Mouse (Mus musculus) hindbrain, embryonic 13.5 days (tissue): ENCODE measurements around the gene Atp7b. TPM values are rescaled to one million over a fixed set of nuclear protein-coding genes. Genes with fewer than 3 reads are reported as not detected.

ENCODE experiments used
- ATAC-seq: fragments of 200-750 bp; cut with Nextera tagmentation; 2 replicates; pipeline ENCODE4 v1.8.0; 2017; ENCODE audit warnings: moderate TSS enrichment; ENCODE audit not compliant: low FRiP score
- H3K27ac ChIP-seq: fragments of 300-500 bp; sonication (generic); 2 replicates; pipeline ENCODE4 v1.5.1; 2015; ENCODE audit warnings: inconsistent platforms, mild to moderate bottlenecking, moderate library complexity
- H3K27me3 ChIP-seq: fragments of 300-500 bp; sonication (generic); 2 replicates; pipeline ENCODE4 v1.6.1; 2015; ENCODE audit warnings: mild to moderate bottlenecking, inconsistent platforms
- H3K36me3 ChIP-seq: fragments of 300-500 bp; sonication (generic); 2 replicates; pipeline ENCODE4 v1.6.1; 2015; ENCODE audit warnings: mild to moderate bottlenecking, inconsistent platforms
- H3K4me1 ChIP-seq: fragments of 300-500 bp; sonication (generic); replicated peaks from 2 replicates; pipeline ENCODE4 v1.6.1; 2015; ENCODE audit warnings: inconsistent platforms
- H3K4me2 ChIP-seq: fragments of 300-500 bp; sonication (generic); 2 replicates; pipeline ENCODE4 v1.6.1; 2015; ENCODE audit warnings: inconsistent platforms, mild to moderate bottlenecking, moderate library complexity
- H3K4me3 ChIP-seq: fragments of 300-500 bp; sonication (generic); 2 replicates; pipeline ENCODE4 v1.5.1; 2015; ENCODE audit warnings: mild to moderate bottlenecking, inconsistent platforms
- H3K9ac ChIP-seq: fragments of 300-500 bp; sonication (generic); 2 replicates; pipeline ENCODE4 v1.6.1; 2015; ENCODE audit warnings: mild to moderate bottlenecking, inconsistent platforms
- H3K9me3 ChIP-seq: fragments of 300-500 bp; sonication (generic); 2 replicates; pipeline ENCODE4 v1.6.1; 2016; ENCODE audit warnings: inconsistent platforms
- WGBS: fragments of 180-500 bp; shearing (Covaris S2); methylation state at CpG from one replicate; pipeline ENCODE4 v1.1.7; 2015; 5-methylcytosine and 5-hydroxymethylcytosine counted together
- polyA plus RNA-seq: library from polyadenylated mRNA; unstranded; fragments of >200 nt; fragmentation: Nextera tagmentation; extraction: Ambion mirVana; gene quantifications from 2 replicates; pipeline ENCODE4 v1.2.1, GENCODE M21; 2015

Gene Atp7b
- polyA plus RNA-seq, 1 experiment from 2014 or later: 1.6 TPM

DNA sequence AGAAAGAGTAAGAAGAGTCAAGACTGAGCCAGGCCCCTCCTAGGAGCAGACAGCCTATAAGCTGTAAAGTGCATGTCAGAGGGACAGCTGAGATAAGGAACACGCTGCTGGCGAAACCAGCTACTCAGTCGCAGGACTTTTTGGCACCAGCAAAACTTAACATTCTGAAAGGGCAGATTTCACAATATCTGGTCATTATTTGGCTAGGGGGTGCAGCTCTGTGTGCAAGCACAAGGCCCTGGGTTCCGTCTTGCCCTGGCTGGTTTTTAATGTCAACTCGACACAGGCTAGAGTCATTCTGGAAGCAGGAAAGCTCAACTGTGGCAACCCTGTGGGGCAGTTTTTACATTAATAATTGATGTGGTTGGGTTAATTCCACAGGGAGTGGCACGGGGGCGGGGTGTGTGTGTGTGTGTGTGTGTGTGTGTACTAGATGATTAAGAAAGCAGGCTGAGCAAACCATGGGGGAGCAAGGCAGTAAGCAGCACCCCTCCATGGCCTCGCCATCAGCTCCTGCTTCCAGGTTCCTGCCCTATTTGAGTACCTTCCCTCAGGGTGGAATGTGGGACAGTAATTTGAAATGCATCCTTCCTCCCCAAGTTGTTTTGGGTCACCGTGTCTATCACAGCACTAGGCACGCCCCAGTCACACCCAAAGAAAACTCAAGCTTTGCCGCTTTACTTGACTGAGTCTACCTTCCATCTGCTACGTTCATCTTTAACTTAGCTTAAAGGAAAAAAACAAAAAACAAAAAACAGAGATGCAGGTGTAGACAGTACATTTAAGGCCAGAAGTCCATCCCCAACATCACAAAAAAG lies 5.2 kb downstream of the Atp7b start:
- WGBS: 89% methylated on average over 12 of the region's 12 CpGs
- no peak overlapping the region for H3K4me3 ChIP-seq
- ATAC-seq: no peak
- no peak overlapping the region for H3K4me2 ChIP-seq
- no peaks in the 10 kb centered on the region for H3K36me3 ChIP-seq
- H3K9ac ChIP-seq: no peak overlapping the region
- H3K27me3 ChIP-seq: 0 out of 2 replicates have a peak, but pooled peaks cover 11% of the 10 kb centered on the region
- no peak overlapping the region for H3K27ac ChIP-seq
- peaks cover 3% of the 10 kb centered on the region; the same call in 1 of the 2 replicates for H3K4me1 ChIP-seq
- no peaks in the 10 kb centered on the region for H3K9me3 ChIP-seq

- Histone ChIP-seq H3K36me3 (no peaks in the 10 kb centered on the region), H3K27me3 (no peaks in the 10 kb centered on the region), H3K4me1 (peaks cover 5% of the 10 kb centered on the region; the same call in 1 of the 2 replicates), H3K4me2 (no peak overlapping the region), H3K9me3 (no peaks in the 10 kb centered on the region), H3K4me3 (no peak overlapping the region), H3K27ac (no peak overlapping the region), H3K9ac (no peak overlapping the region)
- WGBS: 68% methylated on average over 2 of the region's 2 CpGs
- ATAC-seq: peak; percentile 57; the same call in 1 of the 2 replicates
These were observed 12.2 kb downstream of the Atp7b start for GRCm38 (mm10) chr8:22047699-22048464.

DNA sequence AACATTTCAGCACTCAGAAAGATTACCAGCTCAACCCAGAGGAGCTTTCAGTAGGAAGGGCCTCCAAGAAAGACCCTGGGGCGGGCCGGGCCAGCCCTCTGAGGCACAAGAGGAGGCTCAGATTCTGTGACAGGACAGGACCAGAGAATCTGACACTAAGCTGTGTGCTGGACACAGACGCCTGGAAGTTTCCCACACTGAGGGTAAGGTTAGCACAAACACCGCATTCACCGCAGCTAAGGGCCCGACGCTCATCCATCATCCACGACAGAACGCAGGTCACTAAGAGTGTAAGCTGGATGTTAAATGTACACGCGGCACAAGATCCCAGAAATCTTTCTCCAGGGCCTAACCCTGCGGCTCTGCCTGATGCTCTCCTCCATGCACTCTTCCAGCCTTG lies 16.4 kb downstream of the Atp7b start:
- peaks cover 19% of the 10 kb centered on the region; the same call in 1 of the 2 replicates for H3K4me1 ChIP-seq
- no peaks in the 10 kb centered on the region for H3K9me3 ChIP-seq
- 38% methylated on average over 12 of the region's 12 CpGs for WGBS
- no peaks in the 10 kb centered on the region for H3K27me3 ChIP-seq
- ATAC-seq: no peak
- no peak overlapping the region for H3K4me3 ChIP-seq
- peak overlapping the region; percentile 39; the same call in 1 of the 2 replicates for H3K9ac ChIP-seq
- no peak overlapping the region for H3K4me2 ChIP-seq
- no peak overlapping the region for H3K27ac ChIP-seq
- no peaks in the 10 kb centered on the region for H3K36me3 ChIP-seq

DNA sequence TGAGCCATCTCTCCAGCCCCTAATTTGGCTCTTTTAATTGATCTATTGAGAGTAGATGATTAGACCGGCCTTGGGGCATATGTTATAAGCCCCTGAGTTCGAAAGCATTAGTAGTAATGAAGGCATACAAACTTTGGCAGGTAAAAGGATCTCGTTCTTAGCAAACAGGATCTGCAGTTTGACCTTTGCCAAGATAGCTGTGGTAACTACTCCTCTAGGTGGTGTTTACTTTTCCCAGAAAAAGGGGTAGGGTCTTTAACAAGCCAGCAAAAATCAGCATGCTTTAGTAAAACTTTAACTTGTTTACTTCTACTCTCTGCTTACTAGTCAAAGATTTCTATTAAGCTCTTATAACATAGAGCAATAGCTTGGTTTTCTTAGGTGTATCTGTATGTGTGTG lies 17.6 kb downstream of the Atp7b start:
- H3K9me3 ChIP-seq: no peaks in the 10 kb centered on the region
- H3K4me1 ChIP-seq: peaks cover 21% of the 10 kb centered on the region; the same call in 1 of the 2 replicates
- no peak overlapping the region for H3K4me3 ChIP-seq
- H3K4me2 ChIP-seq: no peak overlapping the region
- no peaks in the 10 kb centered on the region for H3K27me3 ChIP-seq
- no peak overlapping the region for H3K27ac ChIP-seq
- no peak for ATAC-seq
- H3K36me3 ChIP-seq: no peaks in the 10 kb centered on the region
- 87% methylated on average over 3 of the region's 3 CpGs for WGBS
- H3K9ac ChIP-seq: no peak overlapping the region

DNA sequence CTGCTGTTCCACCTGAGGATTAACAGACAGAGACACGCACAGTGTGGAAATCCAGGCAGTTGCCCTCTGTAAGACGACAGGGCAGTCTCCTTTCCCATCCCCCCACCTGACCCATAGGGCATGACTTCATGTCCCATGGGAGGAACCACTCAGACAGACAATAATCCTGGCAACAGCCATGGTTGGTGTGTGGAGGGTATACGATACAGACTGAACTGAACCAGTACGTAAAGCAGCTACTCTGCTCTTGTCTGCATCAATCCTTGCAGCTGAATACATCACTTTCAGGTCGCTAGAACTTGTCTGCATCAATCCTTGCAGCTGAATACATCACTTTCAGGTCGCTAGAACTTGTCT lies 20.0 kb downstream of the Atp7b start:
- peaks cover 21% of the 10 kb centered on the region; the same call in 1 of the 2 replicates for H3K4me1 ChIP-seq
- H3K4me2 ChIP-seq: no peak overlapping the region
- no peak overlapping the region for H3K9ac ChIP-seq
- H3K27ac ChIP-seq: no peak overlapping the region
- peak; percentile 23; the same call in 1 of the 2 replicates for ATAC-seq
- H3K36me3 ChIP-seq: no peaks in the 10 kb centered on the region
- 32% methylated on average over 6 of the region's 6 CpGs for WGBS
- no peaks in the 10 kb centered on the region for H3K9me3 ChIP-seq
- no peak overlapping the region for H3K4me3 ChIP-seq
- H3K27me3 ChIP-seq: no peaks in the 10 kb centered on the region

- Histone ChIP-seq H3K36me3 (no peaks in the 10 kb centered on the region), H3K27me3 (no peaks in the 10 kb centered on the region), H3K9ac (0 out of 2 replicates have a peak overlapping the region, but pooled peaks have one; percentile 3), H3K4me3 (no peak overlapping the region), H3K4me1 (peaks cover 21% of the 10 kb centered on the region; the same call in 1 of the 2 replicates), H3K9me3 (no peaks in the 10 kb centered on the region), H3K4me2 (peak overlapping the region; percentile 29), H3K27ac (no peak overlapping the region)
- 14% methylated on average over 15 of the region's 15 CpGs for WGBS
- ATAC-seq: peak; percentile 31; the same call in 1 of the 2 replicates
These were observed 20.5 kb downstream of the Atp7b start for GRCm38 (mm10) chr8:22039468-22040152.

DNA sequence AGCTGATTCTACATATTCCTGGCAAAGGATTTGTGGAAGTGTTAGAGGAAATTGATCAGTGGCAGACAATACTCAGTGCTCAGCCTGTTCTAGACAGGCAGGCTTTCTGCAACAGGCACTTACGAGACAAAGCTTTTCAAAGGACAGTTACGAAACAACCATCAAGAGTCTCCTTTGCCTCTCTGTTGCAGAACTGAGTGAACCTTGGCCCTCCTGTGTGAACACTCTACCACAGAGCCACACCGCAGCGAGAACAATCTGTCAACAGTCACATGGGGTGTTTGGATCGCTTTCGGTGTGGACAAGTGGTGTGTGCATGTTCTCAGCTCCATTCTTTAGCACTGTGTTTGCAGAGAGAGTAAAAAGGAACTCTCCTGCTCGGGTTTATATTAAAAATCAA lies 23.1 kb downstream of the Atp7b start:
- H3K4me3 ChIP-seq: no peak overlapping the region
- no peak for ATAC-seq
- H3K27me3 ChIP-seq: no peaks in the 10 kb centered on the region
- peaks cover 16% of the 10 kb centered on the region; the same call in 1 of the 2 replicates for H3K4me1 ChIP-seq
- H3K36me3 ChIP-seq: no peaks in the 10 kb centered on the region
- no peaks in the 10 kb centered on the region for H3K9me3 ChIP-seq
- no peak overlapping the region for H3K4me2 ChIP-seq
- H3K27ac ChIP-seq: no peak overlapping the region
- no peak overlapping the region for H3K9ac ChIP-seq
- 79% methylated on average over 7 of the region's 7 CpGs for WGBS

DNA sequence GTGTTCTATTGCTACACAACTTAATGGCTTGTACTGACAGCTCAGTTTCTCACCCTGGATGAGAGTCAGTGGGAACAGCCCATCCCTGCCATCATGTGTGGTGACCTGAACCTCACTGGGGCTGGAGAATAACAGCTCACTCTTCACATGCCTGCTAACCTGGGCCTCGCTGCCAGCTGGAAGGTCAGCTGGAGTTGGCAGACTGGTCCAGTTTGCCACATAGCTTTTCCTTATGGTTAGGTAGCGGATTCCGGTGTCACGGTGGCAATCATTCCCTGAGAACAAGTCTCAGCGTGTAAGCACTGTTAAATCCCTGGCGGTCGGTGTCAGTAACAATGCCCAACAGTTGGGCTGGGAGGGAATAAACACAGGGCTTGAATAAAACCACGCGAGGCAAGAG lies 24.0 kb downstream of the Atp7b start:
- no peak overlapping the region for H3K4me2 ChIP-seq
- peaks cover 16% of the 10 kb centered on the region; the same call in 1 of the 2 replicates for H3K4me1 ChIP-seq
- no peaks in the 10 kb centered on the region for H3K27me3 ChIP-seq
- H3K36me3 ChIP-seq: no peaks in the 10 kb centered on the region
- WGBS: 88% methylated on average over 9 of the region's 9 CpGs
- H3K9me3 ChIP-seq: no peaks in the 10 kb centered on the region
- no peak for ATAC-seq
- H3K27ac ChIP-seq: no peak overlapping the region
- H3K9ac ChIP-seq: no peak overlapping the region
- H3K4me3 ChIP-seq: no peak overlapping the region

DNA sequence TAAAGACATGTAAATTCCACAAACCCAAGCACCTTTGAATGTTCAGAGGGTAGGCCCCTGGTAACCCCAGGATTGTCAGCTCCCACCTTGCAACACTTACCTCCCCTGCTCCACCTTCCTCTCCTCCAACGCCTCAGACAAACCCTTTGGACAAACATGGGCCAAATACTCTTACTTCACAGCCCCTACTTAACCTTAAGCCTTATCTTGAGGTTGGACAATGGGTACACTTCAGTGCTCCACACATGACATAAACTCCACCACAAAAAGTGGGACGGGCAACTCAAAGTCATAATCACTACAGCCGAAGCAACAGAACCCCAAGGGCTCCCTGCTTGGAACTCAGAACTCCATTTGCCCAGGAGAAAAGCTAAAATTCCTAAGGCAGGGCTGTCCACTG lies 29.1 kb downstream of the Atp7b start:
- H3K4me3 ChIP-seq: no peak overlapping the region
- H3K27me3 ChIP-seq: no peaks in the 10 kb centered on the region
- no peaks in the 10 kb centered on the region for H3K36me3 ChIP-seq
- no peak for ATAC-seq
- no peaks in the 10 kb centered on the region for H3K9me3 ChIP-seq
- no peak overlapping the region for H3K4me2 ChIP-seq
- WGBS: 94% methylated on average over 3 of the region's 3 CpGs
- no peaks in the 10 kb centered on the region for H3K4me1 ChIP-seq
- no peak overlapping the region for H3K27ac ChIP-seq
- no peak overlapping the region for H3K9ac ChIP-seq

DNA sequence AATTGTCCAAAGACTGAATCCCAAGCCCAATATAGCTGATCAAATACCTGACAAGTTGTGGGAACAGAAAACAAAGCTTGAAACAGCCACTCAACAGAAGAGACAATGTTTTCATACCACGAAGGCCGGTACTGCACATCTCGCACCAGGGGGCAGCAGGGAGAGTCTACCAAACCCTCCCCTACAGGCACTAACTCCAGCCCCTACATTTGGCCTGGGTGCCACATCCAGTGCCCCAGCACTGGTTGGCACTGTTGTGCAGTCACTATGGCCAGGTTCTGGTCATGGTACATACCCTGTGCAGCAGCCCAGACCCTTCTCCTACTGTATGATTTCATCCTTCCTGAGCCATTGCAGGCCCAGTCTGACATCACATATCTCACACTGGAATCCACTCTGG lies 31.1 kb downstream of the Atp7b start:
- Histone ChIP-seq H3K4me2 (no peak overlapping the region), H3K4me3 (no peak overlapping the region), H3K9me3 (no peaks in the 10 kb centered on the region), H3K36me3 (no peaks in the 10 kb centered on the region), H3K4me1 (no peaks in the 10 kb centered on the region), H3K27me3 (no peaks in the 10 kb centered on the region), H3K27ac (no peak overlapping the region), H3K9ac (no peak overlapping the region)
- ATAC-seq: no peak
- WGBS: 98% methylated on average over 3 of the region's 3 CpGs

DNA sequence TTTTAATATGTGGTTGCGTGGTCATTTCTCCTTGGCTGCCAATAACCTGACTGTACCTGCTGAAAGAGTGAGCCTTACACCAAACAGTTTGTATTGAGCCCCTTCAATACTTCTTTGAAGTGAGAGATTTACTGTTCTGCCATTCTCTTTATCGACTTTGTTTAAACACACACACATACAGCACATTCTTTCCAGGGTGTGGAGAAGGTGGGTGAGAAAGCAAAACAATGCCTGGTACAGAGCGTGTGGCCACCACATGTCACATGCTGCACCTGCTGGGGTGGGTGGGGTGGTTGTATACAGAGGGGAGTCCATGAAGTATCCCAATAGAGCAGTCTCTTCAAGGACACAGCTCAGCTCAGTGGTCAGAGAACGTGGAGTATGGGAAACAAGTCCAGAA lies 34.9 kb downstream of the Atp7b start:
- H3K27ac ChIP-seq: no peak overlapping the region
- no peaks in the 10 kb centered on the region for H3K36me3 ChIP-seq
- 84% methylated on average over 4 of the region's 4 CpGs for WGBS
- no peak overlapping the region for H3K4me3 ChIP-seq
- H3K4me1 ChIP-seq: no peaks in the 10 kb centered on the region
- no peak overlapping the region for H3K4me2 ChIP-seq
- no peak for ATAC-seq
- no peak overlapping the region for H3K9ac ChIP-seq
- no peaks in the 10 kb centered on the region for H3K27me3 ChIP-seq
- H3K9me3 ChIP-seq: no peaks in the 10 kb centered on the region

- Histone ChIP-seq H3K4me2 (no peak overlapping the region), H3K9me3 (no peaks in the 10 kb centered on the region), H3K36me3 (no peaks in the 10 kb centered on the region), H3K27ac (no peak overlapping the region), H3K4me3 (no peak overlapping the region), H3K27me3 (no peaks in the 10 kb centered on the region), H3K4me1 (no peaks in the 10 kb centered on the region), H3K9ac (no peak overlapping the region)
- WGBS: 63% methylated on average over 7 of the region's 7 CpGs
- no peak for ATAC-seq
These were observed 37.9 kb downstream of the Atp7b start for GRCm38 (mm10) chr8:22022244-22022643.
